In the genomic region with DNA sequence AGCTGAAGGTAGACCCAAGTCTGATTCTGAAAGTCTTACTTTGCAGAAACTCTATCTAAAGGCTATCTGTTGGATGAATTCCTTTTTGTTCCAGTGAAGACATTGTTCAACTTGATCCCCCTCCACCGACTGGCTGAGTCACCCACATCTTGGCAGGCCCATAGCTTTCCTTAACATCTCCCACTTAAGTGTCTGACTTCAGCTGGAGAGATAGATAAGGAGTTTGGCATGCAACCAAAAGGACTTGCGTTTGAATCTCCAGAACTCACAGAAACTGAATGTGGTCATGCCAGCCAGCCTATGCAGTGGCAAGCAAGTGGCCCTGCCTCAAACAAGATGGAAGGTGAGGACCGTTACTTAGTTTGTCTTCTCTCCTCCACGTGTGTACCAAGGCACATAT, we compare ENCODE assay signal across 15 mouse cellular contexts.
DNase-seq lines count a peak whose midpoint lies in the region; ATAC-seq and TF ChIP-seq lines count a peak whose summit lies in the region.
"Had no signal": no experiment of that assay in that cellular context is flagged by ENCODE, and none has a peak within 500 bp of the region (broad histone marks: within the 10 kb centered on the region; RNA-seq: fewer than 3 reads in every experiment).

No protein-coding gene starts in this region.

- no peak overlapping the region for H3K27ac ChIP-seq in lung, embryonic 14.5 days (ENCODE audit: low read depth)
- H3K27ac ChIP-seq in embryonic facial prominence, embryonic 15.5 days (replicated peaks): peak overlapping the region; percentile 44; the same call in 1 of the 2 replicates
- H3K27ac ChIP-seq in hindbrain, embryonic 16.5 days (ENCODE audit: low read depth, low read length): no peak overlapping the region
- H3K27ac ChIP-seq: heart, embryonic 13.5 days had no signal

- H3K27me3 ChIP-seq in lung, embryonic 14.5 days (ENCODE audit: insufficient read depth, low read length): no peaks in the 10 kb centered on the region
- H3K27me3 ChIP-seq in embryonic facial prominence, embryonic 15.5 days: no peaks in the 10 kb centered on the region
- no peaks in the 10 kb centered on the region for H3K27me3 ChIP-seq in hindbrain, embryonic 16.5 days (replicated peaks; ENCODE audit: control insufficient read depth, insufficient read depth, low read length)

- no peak overlapping the region for H3K9ac ChIP-seq in lung, embryonic 14.5 days
- H3K9ac ChIP-seq in embryonic facial prominence, embryonic 15.5 days: no peak overlapping the region
- H3K9ac ChIP-seq in hindbrain, embryonic 16.5 days (ENCODE audit: low read depth, low read length): no peak overlapping the region
- H3K9ac ChIP-seq: forebrain, postnatal 0 days; heart, embryonic 13.5 days had no signal

- H3K4me3 ChIP-seq in lung, embryonic 14.5 days (ENCODE audit: low read depth, low read length): no peak overlapping the region
- no peak overlapping the region for H3K4me3 ChIP-seq in embryonic facial prominence, embryonic 15.5 days (replicated peaks)
- H3K4me3 ChIP-seq in hindbrain, embryonic 16.5 days (ENCODE audit: low read length): no peak overlapping the region
- H3K4me3 ChIP-seq: erythroblast, embryonic 14.5 days; heart, embryonic 13.5 days had no signal

- H3K9me3 ChIP-seq in lung, embryonic 14.5 days (ENCODE audit: low read depth, low read length): no peaks in the 10 kb centered on the region; the same call in 1 of the 2 replicates
- no peaks in the 10 kb centered on the region for H3K9me3 ChIP-seq in embryonic facial prominence, embryonic 15.5 days (replicated peaks)
- H3K9me3 ChIP-seq in hindbrain, embryonic 16.5 days (ENCODE audit: control insufficient read depth, low read length): peaks cover 3% of the 10 kb centered on the region; the same call in 1 of the 2 replicates

- H3K36me3 ChIP-seq in lung, embryonic 14.5 days (ENCODE audit: insufficient read depth): no peaks in the 10 kb centered on the region
- H3K36me3 ChIP-seq in embryonic facial prominence, embryonic 15.5 days: no peaks in the 10 kb centered on the region
- no peaks in the 10 kb centered on the region for H3K36me3 ChIP-seq in hindbrain, embryonic 16.5 days (ENCODE audit: control insufficient read depth, insufficient read depth, low read length)
- H3K36me3 ChIP-seq: heart, embryonic 13.5 days had no signal

- no peak for TF ChIP-seq CTCF in lung, embryonic 14.5 days (IDR thresholded peaks at IDR 0.05; ENCODE audit: low read depth)

- DNase-seq in lung, embryonic 14.5 days: peak; percentile 84
- no peak for DNase-seq in lung, postnatal 14 days
- DNase-seq in MN1 (ENCODE audit: low spot score): peak; percentile 70
- peak; percentile 16 for DNase-seq in lung, postnatal 25 days (ENCODE audit: low spot score)
- DNase-seq in embryo, embryonic 10 days (ENCODE audit: low spot score): no peak
- DNase-seq: cerebellum, adult 11-12 months; forebrain, postnatal 0 days; gastrocnemius, postnatal 36 days; kidney, adult 8-10 months; liver; thymus, adult 2 months had no signal

- H3K4me2 ChIP-seq in lung, embryonic 14.5 days: no peak overlapping the region
- H3K4me2 ChIP-seq in embryonic facial prominence, embryonic 15.5 days (replicated peaks): no peak overlapping the region
- no peak overlapping the region for H3K4me2 ChIP-seq in hindbrain, embryonic 16.5 days (ENCODE audit: low read length)
- H3K4me2 ChIP-seq: heart, embryonic 13.5 days had no signal

- ATAC-seq in lung, embryonic 14.5 days (ENCODE audit: insufficient read depth): no peak
- ATAC-seq in embryonic facial prominence, embryonic 15.5 days (ENCODE audit: insufficient number of reproducible peaks, low FRiP score, low TSS enrichment, low read depth): no peak
- no peak for ATAC-seq in hindbrain, embryonic 16.5 days
- ATAC-seq: forebrain, postnatal 0 days had no signal

- H3K4me1 ChIP-seq in lung, embryonic 14.5 days (ENCODE audit: insufficient read depth): peaks cover 6% of the 10 kb centered on the region; the same call in 1 of the 2 replicates
- peaks cover 4% of the 10 kb centered on the region for H3K4me1 ChIP-seq in embryonic facial prominence, embryonic 15.5 days
- no peaks in the 10 kb centered on the region for H3K4me1 ChIP-seq in hindbrain, embryonic 16.5 days (ENCODE audit: control insufficient read depth, insufficient read depth, low read depth, low read length)

- WGBS in lung, embryonic 14.5 days: 24% methylated on average over 4 of the region's 4 CpGs
- WGBS in embryonic facial prominence, embryonic 15.5 days: 42% methylated on average over 4 of the region's 4 CpGs
- WGBS in hindbrain, embryonic 16.5 days: 85% methylated on average over 4 of the region's 4 CpGs

Comparison
In these comparisons a context has a peak if more than half of its experiments do, and no peak if none do; other contexts are left out.
1. DNase-seq: peak in lung, embryonic 14.5 days (single experiment), MN1 (single experiment) and lung, postnatal 25 days (single experiment); none in lung, postnatal 14 days (single experiment) and embryo, embryonic 10 days (single experiment).